Mouse (Mus musculus): ENCODE measurements around the gene Gm9639. TPM values are rescaled to one million over a fixed set of nuclear protein-coding genes. Genes with fewer than 3 reads are reported as not detected.

Gene Gm9639
- not detected in 2 replicates for polyA plus RNA-seq (2015; fragmentation: Nextera tagmentation; extraction: Ambion mirVana)

- TF ChIP-seq CTCF (IDR thresholded peaks at IDR 0.05; ENCODE audit: low read depth): no peak
- no peak for TF ChIP-seq EP300 (IDR thresholded peaks at IDR 0.05; ENCODE audit: low read depth)
- WGBS (ENCODE audit: insufficient replicate concordance): 34% methylated on average over 2 of the region's 2 CpGs
Observed at GRCm38 (mm10) chr10:77794976-77795375, at the start of gene Gm9639. Gm9639 (minus strand) TSS chr10:77795076.

GRCm38 (mm10) chr10:77839006-77839405 lies 44.1 kb upstream of the Gm9639 start:
- Histone ChIP-seq H3K36me3 (replicated peaks; ENCODE audit: insufficient read depth, low read length) (no peaks in the 10 kb centered on the region), H3K4me2 (ENCODE audit: low read depth, low read length) (no peak overlapping the region), H3K9ac (replicated peaks) (no peak overlapping the region), H3K4me3 (ENCODE audit: low read depth, low read length) (no peak overlapping the region), H3K27ac (ENCODE audit: low read depth) (no peak overlapping the region), H3K4me1 (ENCODE audit: insufficient read depth) (no peaks in the 10 kb centered on the region), H3K9me3 (ENCODE audit: low read length) (peaks cover 8% of the 10 kb centered on the region), H3K27me3 (ENCODE audit: insufficient read depth, low read length) (no peaks in the 10 kb centered on the region)
- ATAC-seq: no peak
- DNase-seq: no peak
- WGBS (ENCODE audit: insufficient replicate concordance): 57% methylated on average over 6 of the region's 6 CpGs
- TF ChIP-seq EP300 (IDR thresholded peaks at IDR 0.05; ENCODE audit: low read depth): no peak
- no peak for TF ChIP-seq CTCF (IDR thresholded peaks at IDR 0.05; ENCODE audit: low read depth)

More at GRCm38 (mm10) chr10:77794976-77795375, at the start of gene Gm9639:
- Histone ChIP-seq H3K27ac (ENCODE audit: low read depth) (no peak within 1 kb of the TSS), H3K27me3 (ENCODE audit: insufficient read depth, low read length) (no peaks in the 10 kb centered on the region), H3K9ac (replicated peaks) (no peak within 1 kb of the TSS), H3K4me2 (ENCODE audit: low read depth, low read length) (no peak within 1 kb of the TSS), H3K4me1 (ENCODE audit: insufficient read depth) (no peaks in the 10 kb centered on the region), H3K36me3 (replicated peaks; ENCODE audit: insufficient read depth, low read length) (no peaks in the 10 kb centered on the region), H3K4me3 (ENCODE audit: low read depth, low read length) (no peak within 1 kb of the TSS), H3K9me3 (ENCODE audit: low read length) (no peaks in the 10 kb centered on the region)
- no peak for ATAC-seq
- DNase-seq: no peak

DNA sequence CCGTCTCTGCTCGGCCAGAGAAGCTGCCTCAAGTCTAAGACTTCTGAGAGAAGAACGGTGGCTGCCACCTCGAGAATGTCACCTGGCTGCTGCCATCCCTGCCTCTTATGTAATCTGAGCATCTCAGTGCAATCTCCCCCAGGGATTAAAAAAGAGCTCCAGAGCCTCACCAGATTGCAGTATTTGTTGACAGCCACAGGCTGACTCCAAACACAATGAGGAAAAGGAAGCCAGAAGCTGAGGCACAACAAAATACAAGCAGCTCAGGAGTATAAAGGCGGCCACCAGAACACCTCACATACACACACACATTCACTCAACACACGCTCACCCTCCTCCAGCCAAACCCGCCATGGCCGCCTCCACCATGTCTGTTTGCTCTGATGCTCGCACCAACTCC lies 40.8 kb upstream of the Gm9639 start, which contains the start of gene Krtap10-10:
TSS of gene Krtap10-10 (plus strand) at position 301 of the 400 bp plus-strand sequence.
- Histone ChIP-seq H3K27me3 (ENCODE audit: insufficient read depth, low read length) (no peaks in the 10 kb centered on the region), H3K9ac (replicated peaks) (no peak within 1 kb of the TSS), H3K4me3 (ENCODE audit: low read depth, low read length) (no peak within 1 kb of the TSS), H3K4me2 (ENCODE audit: low read depth, low read length) (no peak within 1 kb of the TSS), H3K9me3 (ENCODE audit: low read length) (no peaks in the 10 kb centered on the region), H3K4me1 (ENCODE audit: insufficient read depth) (no peaks in the 10 kb centered on the region), H3K27ac (ENCODE audit: low read depth) (no peak within 1 kb of the TSS), H3K36me3 (replicated peaks; ENCODE audit: insufficient read depth, low read length) (no peaks in the 10 kb centered on the region)
- TF ChIP-seq CTCF (IDR thresholded peaks at IDR 0.05; ENCODE audit: low read depth) (no peak), EP300 (IDR thresholded peaks at IDR 0.05; ENCODE audit: low read depth) (no peak)
- WGBS (ENCODE audit: insufficient replicate concordance): 65% methylated on average over 9 of the region's 9 CpGs
- ATAC-seq (no peak), DNase-seq (no peak)

DNA sequence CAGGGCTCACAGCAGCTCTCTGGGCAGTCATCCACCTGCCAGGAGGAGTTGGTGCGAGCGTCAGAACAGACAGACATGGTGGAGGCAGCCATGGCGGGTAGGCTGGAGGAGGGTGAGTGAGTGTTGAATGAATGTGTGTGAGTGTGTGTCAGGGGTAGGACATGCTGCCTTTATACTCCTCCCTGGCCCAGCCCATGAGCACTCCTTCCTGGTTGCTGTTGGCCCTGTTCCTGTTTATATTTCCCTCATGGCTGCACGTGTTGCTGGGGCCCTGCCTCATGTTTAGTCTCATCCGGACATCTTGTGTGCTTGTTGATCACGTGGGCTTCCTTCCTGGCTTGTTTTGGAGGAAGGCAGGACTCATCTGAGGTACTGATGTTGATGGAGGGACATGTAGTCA lies 32.1 kb upstream of the Gm9639 start, which contains the start of gene Krtap10-4:
TSS of gene Krtap10-4 (minus strand) at position 145 of the 400 bp plus-strand sequence.
- 49% methylated on average over 6 of the region's 6 CpGs for WGBS (ENCODE audit: insufficient replicate concordance)
- TF ChIP-seq CTCF (IDR thresholded peaks at IDR 0.05; ENCODE audit: low read depth) (no peak), EP300 (IDR thresholded peaks at IDR 0.05; ENCODE audit: low read depth) (no peak)
- Histone ChIP-seq H3K9ac (replicated peaks) (no peak within 1 kb of the TSS), H3K27ac (ENCODE audit: low read depth) (no peak within 1 kb of the TSS), H3K4me2 (ENCODE audit: low read depth, low read length) (no peak within 1 kb of the TSS), H3K27me3 (ENCODE audit: insufficient read depth, low read length) (no peaks in the 10 kb centered on the region), H3K9me3 (ENCODE audit: low read length) (no peaks in the 10 kb centered on the region), H3K36me3 (replicated peaks; ENCODE audit: insufficient read depth, low read length) (no peaks in the 10 kb centered on the region), H3K4me3 (ENCODE audit: low read depth, low read length) (no peak within 1 kb of the TSS), H3K4me1 (ENCODE audit: insufficient read depth) (no peaks in the 10 kb centered on the region)
- DNase-seq (no peak), ATAC-seq (no peak)

DNA sequence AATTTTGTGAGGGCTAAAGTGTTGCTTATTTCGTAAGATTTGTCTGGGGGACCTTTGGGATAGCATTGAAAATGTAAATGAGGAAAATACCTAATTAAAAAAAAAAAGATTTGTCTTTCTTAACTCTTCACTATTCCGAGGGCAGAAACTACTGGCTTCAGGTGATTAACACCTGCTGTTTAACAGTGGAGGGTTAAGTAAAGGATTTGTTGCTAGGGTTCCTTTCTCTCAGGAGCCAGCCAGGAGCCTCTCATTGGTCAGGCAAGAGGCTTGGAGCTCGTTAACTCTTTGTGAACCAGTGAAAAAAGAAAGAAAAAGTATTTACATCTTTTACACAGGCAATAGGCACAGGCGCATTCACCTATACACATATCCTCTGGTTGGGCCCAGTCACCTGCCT lies 24.3 kb upstream of the Gm9639 start:
- H3K9ac ChIP-seq (replicated peaks): no peak overlapping the region
- WGBS (ENCODE audit: insufficient replicate concordance): 54% methylated on average over 4 of the region's 4 CpGs
- no peak for DNase-seq

GRCm38 (mm10) chr10:77818523-77818922 lies 23.6 kb upstream of the Gm9639 start:
- H3K27me3 ChIP-seq (ENCODE audit: insufficient read depth, low read length): no peaks in the 10 kb centered on the region
- H3K9me3 ChIP-seq (ENCODE audit: low read length): no peaks in the 10 kb centered on the region
- H3K36me3 ChIP-seq (replicated peaks; ENCODE audit: insufficient read depth, low read length): no peaks in the 10 kb centered on the region
- no peak overlapping the region for H3K27ac ChIP-seq (ENCODE audit: low read depth)
- H3K9ac ChIP-seq (replicated peaks): no peak overlapping the region
- ATAC-seq: no peak
- no peaks in the 10 kb centered on the region for H3K4me1 ChIP-seq (ENCODE audit: insufficient read depth)
- DNase-seq: no peak
- no peak overlapping the region for H3K4me2 ChIP-seq (ENCODE audit: low read depth, low read length)
- no peak for TF ChIP-seq EP300 (IDR thresholded peaks at IDR 0.05; ENCODE audit: low read depth)
- TF ChIP-seq CTCF (IDR thresholded peaks at IDR 0.05; ENCODE audit: low read depth): no peak
- H3K4me3 ChIP-seq (ENCODE audit: low read depth, low read length): no peak overlapping the region
- 94% methylated on average over 4 of the region's 4 CpGs for WGBS (ENCODE audit: insufficient replicate concordance)

More for the DNA sequence above, 24.3 kb upstream of the Gm9639 start:
- no peak overlapping the region for H3K27ac ChIP-seq (ENCODE audit: low read depth)
- H3K36me3 ChIP-seq (replicated peaks; ENCODE audit: insufficient read depth, low read length): no peaks in the 10 kb centered on the region
- no peak overlapping the region for H3K4me3 ChIP-seq (ENCODE audit: low read depth, low read length)
- TF ChIP-seq CTCF (IDR thresholded peaks at IDR 0.05; ENCODE audit: low read depth) (no peak), EP300 (IDR thresholded peaks at IDR 0.05; ENCODE audit: low read depth) (no peak)
- ATAC-seq: no peak
- no peak overlapping the region for H3K4me2 ChIP-seq (ENCODE audit: low read depth, low read length)
- H3K4me1 ChIP-seq (ENCODE audit: insufficient read depth): no peaks in the 10 kb centered on the region
- no peaks in the 10 kb centered on the region for H3K9me3 ChIP-seq (ENCODE audit: low read length)
- no peaks in the 10 kb centered on the region for H3K27me3 ChIP-seq (ENCODE audit: insufficient read depth, low read length)

Data from liver, postnatal 0 days (tissue).